Mouse (Mus musculus): ENCODE results near the gene Srgap3. TPM values are rescaled to one million over a fixed set of nuclear protein-coding genes. Genes with fewer than 3 reads are reported as not detected.

Gene Srgap3
- total and polyA plus RNA-seq, 3 experiments: 3.2 to 21.2 (median 14.3) TPM

DNA sequence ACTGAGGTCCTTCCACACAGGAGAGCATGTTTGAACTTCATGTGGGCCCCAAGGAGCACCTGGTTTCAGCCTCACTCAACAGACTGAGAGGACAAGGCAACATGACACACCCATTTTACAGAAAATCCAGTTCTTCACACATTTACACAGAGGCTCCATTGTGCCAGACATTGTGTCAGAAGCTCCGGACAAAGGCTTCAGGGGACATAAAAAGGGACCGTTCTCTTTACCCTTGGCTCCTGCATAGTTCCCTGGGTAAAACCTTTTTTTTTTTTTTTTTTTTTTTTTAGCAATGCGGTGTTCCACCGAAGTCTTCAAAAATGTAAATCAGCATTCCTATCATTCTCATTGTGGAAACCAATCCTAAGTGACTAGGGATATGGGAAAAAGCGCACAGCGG, 131.5 kb downstream of the Srgap3 start:
- no peak for DNase-seq

GRCm38 (mm10) chr6:112814525-112815086, 132.5 kb downstream of the Srgap3 start:
- DNase-seq: no peak

DNA sequence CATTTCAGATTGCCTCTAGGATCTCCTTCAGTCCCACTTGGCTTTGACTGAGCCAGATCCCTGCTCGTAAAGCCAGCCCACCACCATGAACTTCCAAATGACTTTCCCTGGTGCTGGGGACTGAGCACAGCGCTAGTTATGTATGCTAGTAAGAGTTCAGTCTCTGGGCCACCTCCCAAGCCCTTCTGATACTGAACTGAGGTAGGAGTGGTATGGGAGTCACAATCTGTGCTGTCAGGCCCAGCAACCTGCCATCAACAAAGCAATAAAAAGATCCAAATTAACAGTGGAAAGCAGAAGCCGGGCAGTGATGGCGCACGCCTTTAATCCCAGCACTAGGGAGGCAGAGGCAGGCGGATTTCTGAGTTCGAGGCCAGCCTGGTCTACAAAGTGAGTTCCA, 134.2 kb downstream of the Srgap3 start:
- no peak for DNase-seq

DNA sequence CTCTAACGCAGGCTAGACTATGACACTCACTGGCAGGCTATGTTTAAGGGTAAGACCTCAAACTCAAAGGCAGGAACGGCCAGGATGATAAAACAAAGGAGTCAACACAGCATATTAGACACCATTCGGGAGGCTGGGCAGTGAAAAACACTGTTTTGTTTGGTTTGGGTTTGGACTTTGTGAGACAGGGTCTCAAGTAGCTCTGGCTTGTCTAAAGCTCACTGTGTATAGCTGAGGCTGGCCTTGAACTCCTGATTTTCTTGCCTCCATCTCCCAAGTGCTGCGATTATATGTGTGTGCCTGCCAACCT, 136.6 kb downstream of the Srgap3 start:
- no peak for DNase-seq

DNA sequence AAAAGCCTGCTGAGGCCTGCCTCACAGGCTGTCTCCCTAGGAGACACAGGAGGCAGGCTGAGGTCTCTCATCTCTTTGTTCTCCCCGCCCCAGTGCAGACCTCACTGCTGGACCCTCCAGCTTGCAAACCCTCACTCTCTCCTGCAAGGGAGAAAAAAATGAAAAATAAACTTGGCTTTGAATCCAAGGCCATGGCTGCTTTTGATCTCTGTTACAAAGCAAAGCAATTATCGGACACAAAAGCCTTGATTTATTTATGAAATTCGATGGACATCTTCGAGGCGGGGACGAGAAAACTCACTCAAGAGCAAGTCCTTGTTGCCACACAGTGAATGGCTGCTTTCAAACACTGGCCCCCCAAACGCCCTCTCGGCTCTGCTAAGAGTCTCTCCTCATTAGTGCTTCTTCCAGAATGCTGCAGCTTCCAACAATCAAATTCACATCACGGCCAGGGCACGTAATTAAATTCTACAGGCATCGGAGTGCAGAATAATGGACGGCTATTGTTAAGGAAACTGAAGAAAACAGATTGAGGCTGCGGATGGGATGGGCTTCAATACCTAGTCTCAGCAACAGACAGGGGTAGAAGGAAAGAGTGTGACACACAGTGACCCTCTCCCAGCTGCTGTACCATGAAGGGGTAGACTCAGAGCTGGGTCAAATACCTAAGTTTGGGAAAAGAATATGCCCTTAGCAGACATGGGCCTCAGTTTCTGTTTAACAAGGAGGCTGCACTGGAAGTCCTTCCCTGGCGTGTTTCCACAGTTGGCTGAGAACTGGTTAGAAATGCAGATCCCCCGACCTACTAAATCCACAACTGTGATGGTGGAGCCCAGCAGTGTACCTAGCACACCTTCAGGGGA, 137.2 kb downstream of the Srgap3 start:
- peak; percentile 64 for DNase-seq

- no peak for DNase-seq
These were observed 138.3 kb downstream of the Srgap3 start for GRCm38 (mm10) chr6:112808738-112809137.

DNA sequence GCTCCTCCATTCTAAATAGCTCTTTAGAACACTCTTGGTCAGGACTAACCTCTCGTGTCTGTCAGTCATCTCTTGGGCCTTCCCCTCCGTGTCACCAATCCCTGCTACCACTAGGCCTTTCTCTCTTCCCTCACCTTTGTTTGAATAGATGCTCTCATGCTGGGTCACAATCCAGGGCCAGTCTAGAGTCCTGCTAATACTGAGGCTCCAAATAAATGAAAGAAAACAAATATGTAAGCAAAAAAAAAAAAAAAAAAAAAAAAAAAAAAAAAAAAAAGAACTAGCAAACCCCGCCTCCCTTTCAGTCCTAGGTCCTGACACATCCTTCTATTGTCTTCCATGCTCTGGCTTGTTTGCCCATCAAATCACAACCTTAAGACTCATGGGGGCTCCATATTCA, 145.1 kb downstream of the Srgap3 start:
- DNase-seq: no peak

- DNase-seq: no peak
These were observed 148.7 kb downstream of the Srgap3 start for GRCm38 (mm10) chr6:112798378-112798777.

DNA sequence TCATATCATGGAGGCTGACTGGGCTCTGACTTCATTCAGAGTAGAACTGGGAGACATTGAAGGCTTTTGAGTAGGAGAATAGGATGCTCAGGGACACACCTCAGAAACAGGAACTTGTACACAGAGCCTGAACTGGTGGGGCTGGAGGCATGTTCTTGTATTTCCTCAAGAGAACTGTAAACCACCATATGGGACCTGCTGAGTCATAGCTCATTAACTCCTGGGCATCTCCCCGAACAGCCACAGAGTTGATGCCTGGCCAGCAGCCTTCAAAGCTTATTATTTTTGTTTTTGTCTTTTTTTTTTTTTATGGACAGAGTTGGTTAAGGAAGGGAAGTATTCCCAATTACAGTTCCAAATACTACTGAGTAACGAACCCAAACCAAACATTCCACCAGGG, 150.5 kb downstream of the Srgap3 start:
- DNase-seq: no peak

GRCm38 (mm10) chr6:112793887-112794286, 153.2 kb downstream of the Srgap3 start:
- DNase-seq: no peak

DNA sequence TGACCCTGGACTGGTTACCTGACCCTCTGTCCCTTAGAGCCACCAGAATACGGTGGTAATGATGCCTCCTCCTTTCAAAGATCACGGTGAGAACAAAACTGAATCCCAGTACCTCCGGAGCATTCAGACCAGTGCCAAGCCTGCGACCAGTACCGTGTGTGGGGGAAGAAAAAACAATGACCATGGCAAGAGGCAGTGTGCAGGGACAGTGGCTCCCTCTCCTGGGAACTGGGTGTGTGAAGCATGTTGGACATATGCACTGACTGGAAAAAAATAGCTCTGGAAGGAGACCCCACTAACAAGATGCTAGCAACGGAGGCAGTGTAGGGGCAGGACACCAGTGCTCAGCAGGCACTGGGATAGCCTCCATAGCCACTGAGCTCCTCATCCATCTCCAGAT, 157.2 kb downstream of the Srgap3 start:
- DNase-seq: no peak

- no peak for DNase-seq
These were observed 158.4 kb downstream of the Srgap3 start for GRCm38 (mm10) chr6:112788617-112789016.

DNA sequence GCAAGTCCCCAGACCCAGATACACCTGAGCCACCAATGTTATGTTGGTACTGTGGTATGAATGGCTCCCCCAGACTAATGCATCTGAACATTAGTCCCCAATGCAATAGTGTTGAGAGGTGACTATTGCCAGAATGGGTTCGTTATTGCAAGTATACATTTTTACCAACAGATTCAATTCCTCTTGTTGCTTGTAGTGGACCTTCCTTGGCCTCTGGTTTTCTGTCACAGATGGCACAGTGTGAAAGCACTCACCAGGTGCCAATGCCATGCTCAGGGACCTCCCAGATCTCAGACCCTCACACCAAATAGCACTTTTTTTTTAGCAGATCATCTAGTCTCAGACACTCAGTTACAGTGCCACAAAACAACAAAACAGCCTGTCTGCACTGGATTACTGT, 158.9 kb downstream of the Srgap3 start:
- no peak for DNase-seq

DNA sequence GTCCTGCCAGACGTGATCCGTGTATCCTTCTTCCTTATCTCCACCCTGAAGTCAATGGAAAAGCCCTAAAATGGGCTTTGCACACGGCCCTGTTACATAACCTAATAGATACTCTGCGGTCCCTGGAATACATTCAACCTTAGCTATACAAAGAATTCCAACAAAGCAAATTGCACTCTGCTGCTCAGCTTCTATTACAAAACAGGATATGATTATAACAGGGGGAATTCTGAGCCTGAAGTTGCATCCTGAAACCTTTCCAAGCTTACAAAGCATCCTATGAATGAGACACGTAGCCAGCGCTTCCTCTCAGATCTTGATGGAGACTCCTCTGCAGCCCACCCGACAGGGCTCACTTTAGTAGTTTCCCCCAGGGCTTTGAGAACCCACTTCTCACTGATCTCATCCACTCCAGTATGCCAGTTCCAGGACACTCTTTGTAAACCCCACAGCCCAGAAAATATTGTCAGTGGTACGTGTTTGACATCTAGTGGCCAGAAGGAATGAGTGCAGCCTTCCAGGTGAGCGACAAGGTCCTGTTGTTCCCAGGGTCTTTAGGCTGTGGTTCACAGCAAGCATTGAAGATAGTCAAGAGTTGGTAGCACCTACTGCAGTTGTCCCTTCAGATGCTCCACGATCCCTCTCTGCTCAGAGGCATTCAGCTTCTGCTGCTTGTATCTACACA, 165.5 kb downstream of the Srgap3 start:
- no peak for DNase-seq

DNA sequence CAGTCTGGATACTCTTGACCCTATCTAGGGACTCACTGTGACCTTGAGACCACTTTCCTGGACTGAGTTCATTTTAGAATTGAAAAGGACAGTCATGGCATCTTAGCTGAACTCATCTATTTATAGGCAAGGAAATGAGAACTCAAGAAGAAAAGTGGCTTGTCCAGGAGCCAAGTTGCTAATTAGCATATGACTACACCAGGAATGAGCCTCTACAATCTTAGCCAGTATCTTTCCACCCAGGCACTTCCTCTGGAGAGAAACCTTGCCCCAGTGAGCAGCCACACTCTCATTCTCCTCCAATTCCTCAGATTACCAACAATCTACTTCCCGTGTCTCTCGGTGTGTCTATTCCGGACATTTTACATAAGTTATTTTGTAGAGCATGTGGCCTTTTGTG, 168.9 kb downstream of the Srgap3 start:
- DNase-seq: no peak

- DNase-seq: no peak
These were observed 170.3 kb downstream of the Srgap3 start for GRCm38 (mm10) chr6:112776718-112777117.

- DNase-seq: no peak
These were observed 173.3 kb downstream of the Srgap3 start for GRCm38 (mm10) chr6:112773754-112774153.

GRCm38 (mm10) chr6:112770996-112771395, 176.1 kb downstream of the Srgap3 start:
- DNase-seq: peak; percentile 38

- DNase-seq: no peak
These were observed 188.5 kb downstream of the Srgap3 start for GRCm38 (mm10) chr6:112758541-112758940.

DNA sequence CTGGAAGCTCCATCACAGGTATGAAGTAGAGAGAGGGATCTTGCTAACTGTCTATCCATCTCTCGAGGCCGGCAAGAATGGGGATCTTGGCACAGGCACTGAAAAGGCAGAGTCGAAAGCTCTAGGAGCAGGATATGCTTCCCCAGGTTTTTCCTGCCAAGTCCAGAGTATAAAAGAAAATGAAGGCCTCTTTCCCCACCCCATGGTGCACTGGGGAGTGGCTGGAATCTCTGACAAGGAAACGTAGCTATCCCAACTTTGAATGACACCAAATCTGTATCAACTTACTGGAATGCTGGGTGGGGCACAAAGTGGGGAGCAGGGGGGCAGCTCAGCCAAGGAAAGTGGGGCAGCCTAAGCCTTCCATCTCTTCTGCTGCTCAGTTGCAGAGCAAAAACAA, 190.2 kb downstream of the Srgap3 start:
- no peak for DNase-seq

DNA sequence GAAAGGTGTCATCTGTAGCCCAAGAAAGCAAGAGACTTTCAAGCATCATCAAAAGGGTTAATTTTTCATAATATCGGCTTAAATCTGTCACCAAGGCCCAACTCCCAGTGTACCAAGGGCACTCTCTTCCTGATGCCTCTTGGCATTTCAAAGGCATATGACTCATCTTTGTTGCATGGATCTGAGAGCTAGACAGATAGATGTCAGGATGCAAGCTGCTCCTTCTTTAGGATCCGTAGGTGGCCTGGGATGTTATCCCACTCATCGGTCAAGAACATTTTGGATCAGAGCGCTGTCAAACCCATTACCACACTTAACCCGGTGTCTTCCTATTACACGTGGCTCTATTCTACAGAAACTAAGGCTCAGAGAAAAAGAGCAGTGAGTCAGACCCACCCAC, 192.1 kb downstream of the Srgap3 start:
- no peak for DNase-seq

- no peak for DNase-seq
These were observed 194.5 kb downstream of the Srgap3 start for GRCm38 (mm10) chr6:112752517-112752916.

- DNase-seq: no peak
These were observed 195.1 kb downstream of the Srgap3 start for GRCm38 (mm10) chr6:112752007-112752406.

Data from adrenal gland, adult 2 months (tissue).